Mouse (Mus musculus) cerebellum, adult 18-20 months (tissue): ENCODE measurements around the gene Gm28308.
A peak's percentile ranks its signal among the peaks of the same experiment; 100 is the strongest.

Experiments used
- DNase-seq, 2 experiments: peaks; one replicate each; pipeline ENCODE4 v3.0.0; 2021

The Gm28308 gene

DNA sequence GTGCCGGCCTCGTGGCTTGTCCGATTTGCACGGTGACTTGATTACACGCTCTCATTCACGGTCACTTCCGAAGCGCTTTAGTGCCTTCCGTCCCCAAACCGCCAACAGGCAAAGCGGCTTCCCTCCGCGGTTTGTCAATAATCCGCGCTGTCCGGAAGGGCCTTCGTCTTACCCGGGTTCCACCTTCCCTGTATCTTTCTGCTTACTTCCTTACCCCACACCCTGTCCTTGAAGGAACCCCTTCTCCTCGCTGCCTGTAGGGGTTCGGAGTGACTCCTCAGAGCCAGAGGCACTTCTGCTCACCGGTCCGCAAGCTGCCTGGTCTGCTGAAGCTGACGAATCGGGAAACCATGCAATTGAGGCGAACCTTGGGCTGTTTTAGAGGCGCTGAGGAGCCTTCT lies 33.3 kb upstream of the Gm28308 start:
- no peak for DNase-seq

DNA sequence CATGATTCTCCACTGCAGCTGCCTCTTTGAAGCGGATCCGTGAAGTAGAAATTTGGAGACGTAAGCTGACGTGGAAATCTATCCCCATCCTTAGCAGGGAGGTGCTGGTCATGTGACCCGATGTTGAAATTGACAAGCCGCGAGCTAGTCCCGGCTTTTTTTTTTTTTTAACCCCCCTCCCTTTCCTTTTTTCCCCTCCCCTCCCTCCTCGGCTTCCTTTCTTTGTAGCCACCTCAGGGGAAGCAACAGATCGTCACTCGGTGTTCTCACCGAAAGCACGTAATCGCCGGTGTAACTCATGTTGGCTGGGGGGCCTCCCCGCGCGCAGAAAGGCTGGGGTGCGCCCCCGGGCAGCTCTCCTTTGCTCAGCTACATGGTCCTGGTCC lies 32.6 kb upstream of the Gm28308 start, which contains the start of gene Hoxa11:
TSS of gene Hoxa11 (minus strand) at position 54 of the 386 bp plus-strand sequence.
- no peak for DNase-seq

DNA sequence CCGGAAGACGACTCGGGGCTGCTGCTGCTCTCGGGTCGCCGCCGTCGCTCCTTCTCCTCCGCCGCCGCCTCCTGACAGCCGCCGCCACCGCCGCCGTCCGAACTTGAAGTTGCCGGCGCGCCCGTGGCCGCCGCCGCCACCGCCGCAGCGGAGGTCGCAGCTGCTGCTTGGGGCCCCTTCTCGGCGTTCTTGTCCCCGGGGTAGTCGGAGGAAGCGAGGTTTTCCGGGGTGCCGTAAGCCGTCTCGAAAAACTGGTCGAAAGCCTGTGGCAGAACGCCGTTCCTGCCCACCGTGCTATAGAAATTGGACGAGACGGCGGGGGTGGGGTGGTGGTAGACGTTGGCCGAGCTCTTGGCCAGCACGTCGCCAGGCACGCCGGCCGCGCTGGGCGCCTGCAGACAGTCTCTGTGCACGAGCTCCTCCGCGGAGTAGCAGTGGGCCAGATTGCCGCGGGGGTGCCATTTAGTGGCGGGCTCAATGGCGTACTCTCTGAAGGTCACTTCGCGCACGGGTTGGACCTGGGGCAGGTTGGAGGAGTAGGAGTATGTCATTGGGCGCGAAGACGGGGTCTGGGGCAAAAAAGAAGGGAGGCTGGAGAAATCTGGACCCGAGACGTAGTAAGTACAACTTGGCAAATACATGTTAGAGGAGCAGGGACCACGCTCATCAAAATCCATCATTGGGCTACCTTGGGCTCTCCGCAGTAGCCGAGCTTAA lies 32.1 kb upstream of the Gm28308 start:
- no peak for DNase-seq

GRCm38 (mm10) chr6:52244471-52245039 lies 31.4 kb upstream of the Gm28308 start:
- DNase-seq, result no peak

- no peak for DNase-seq
These were observed 30.6 kb upstream of the Gm28308 start for GRCm38 (mm10) chr6:52243681-52244121.

- DNase-seq, result no peak
These were observed 29.7 kb upstream of the Gm28308 start for GRCm38 (mm10) chr6:52242801-52243332.

DNA sequence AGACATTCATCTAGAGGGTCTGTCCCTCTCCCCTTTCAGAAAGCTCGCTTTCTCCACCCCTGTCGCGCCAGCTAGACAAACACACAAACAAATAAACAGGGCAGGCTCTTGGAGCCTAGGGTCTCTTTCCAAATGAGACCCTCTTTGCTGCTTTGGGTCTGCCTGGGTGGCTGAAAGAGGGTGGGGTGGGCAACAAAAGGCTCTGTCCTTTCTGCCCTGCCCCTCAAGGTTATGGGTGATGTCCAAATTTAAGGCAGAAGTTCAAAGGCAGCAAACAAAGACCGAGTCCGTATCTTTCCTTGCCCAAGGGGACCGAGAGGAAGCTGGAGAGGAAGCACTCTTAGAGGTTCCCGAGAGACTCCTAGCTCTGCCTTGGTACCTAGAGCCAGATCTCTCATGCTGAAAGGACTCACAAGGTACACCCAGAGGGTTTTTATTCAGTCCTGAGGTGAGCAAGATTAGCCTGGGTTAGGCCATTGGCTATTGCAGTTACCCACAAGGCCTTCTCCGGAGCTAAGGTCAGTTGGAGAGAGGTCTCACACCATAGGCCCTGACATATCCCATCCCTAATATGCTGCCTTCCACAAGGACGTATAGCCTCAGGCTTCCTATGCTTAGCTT lies 28.0 kb upstream of the Gm28308 start:
- no peak for DNase-seq

DNA sequence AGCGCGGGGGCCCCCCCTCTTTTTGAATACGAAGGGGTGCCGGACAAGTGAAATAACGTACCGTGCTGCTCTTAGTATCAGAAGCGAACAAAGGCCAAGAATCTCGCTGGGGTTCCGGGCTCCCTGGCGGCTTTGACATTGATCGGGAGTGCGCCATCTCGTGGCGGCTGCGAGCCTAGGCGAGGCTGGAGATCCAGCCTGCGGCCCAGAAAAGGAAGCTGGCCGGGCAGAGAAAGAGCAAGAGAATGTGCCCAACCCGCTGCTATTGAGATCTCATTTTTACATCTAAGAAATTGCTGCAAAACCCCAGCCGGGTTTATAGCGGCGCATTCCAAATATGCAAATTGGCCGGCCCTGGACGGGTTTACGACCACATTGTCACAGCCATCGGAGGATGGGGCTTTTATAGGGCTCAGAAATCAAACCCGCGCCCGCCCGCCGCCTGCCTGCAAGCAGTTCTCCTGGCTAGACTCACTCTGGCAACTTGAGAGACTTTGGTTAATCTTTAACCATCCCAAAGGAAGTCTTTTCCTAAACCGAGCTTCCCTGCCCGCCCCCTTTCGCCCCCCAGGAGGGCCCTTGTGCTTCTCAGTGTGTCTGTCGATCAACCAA lies 27.4 kb upstream of the Gm28308 start, which contains the start of gene Hoxa10:
TSS of gene Hoxa10 (minus strand) at position 466 of the 612 bp plus-strand sequence.
- DNase-seq, result peak in 1 of 2 experiments; percentile 21

- no peak for DNase-seq
These were observed 26.7 kb upstream of the Gm28308 start for GRCm38 (mm10) chr6:52239625-52240388.

GRCm38 (mm10) chr6:52238976-52239375 lies 25.8 kb upstream of the Gm28308 start:
- DNase-seq, result no peak

DNA sequence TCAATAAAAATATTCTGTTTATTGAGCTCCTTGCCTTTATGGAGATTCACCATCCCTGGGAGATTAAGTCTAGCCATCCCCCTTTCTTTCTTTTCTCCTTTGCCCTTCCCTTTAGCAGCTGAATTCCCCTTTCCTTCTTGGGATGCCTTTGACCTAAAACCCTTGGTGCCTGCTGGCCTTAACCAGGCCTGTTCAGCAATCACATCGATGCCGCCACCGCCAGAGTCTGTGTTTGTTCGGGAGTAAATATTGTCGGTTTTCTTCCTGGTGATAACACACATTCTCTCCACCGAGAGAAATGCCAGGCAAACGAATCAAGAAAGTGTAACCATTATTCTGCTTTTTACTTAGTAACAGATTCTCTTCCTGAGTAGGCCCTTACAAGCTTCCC lies 25.0 kb upstream of the Gm28308 start:
- no peak for DNase-seq

DNA sequence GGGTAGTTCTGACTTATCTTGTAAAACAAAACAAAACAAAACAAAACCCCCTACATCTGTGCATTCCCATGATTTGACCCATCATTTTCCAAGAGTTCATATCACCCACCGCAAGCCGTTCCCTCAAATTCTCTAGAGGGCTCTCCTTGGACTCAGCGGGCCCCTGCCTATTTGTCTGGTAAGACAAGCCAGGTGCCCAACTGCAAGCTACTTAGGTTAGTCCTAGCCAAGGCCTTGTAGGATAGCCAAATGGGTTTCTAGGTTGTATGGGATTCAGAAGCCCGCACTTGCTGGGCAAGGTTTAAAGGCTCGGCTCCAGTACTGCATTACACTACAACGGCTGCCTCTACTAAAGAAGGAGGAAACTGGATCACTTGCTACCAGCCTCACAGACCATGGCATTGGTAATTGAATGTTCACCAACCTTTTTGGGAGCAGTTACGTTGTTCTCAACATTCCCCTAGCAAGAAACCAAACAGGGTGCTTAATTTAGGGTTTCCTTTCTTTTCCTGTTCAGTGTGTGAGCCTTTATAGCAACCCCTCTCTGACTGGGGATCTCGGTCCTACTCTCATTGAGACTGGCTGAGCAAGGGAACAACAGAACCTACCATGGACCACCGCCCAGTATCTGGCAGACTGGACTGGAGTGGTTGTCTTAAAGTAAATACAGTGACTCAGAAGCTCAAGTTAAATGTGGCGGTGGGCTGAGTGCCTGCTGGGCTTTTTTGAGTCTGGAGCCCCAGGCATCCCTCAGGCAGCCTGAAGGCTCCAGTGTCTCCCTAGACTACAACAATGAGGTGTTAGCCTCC lies 24.4 kb upstream of the Gm28308 start:
- no peak for DNase-seq

GRCm38 (mm10) chr6:52236806-52237205 lies 23.7 kb upstream of the Gm28308 start:
- DNase-seq, result no peak

- no peak for DNase-seq
These were observed 22.7 kb upstream of the Gm28308 start for GRCm38 (mm10) chr6:52235866-52236265.

DNA sequence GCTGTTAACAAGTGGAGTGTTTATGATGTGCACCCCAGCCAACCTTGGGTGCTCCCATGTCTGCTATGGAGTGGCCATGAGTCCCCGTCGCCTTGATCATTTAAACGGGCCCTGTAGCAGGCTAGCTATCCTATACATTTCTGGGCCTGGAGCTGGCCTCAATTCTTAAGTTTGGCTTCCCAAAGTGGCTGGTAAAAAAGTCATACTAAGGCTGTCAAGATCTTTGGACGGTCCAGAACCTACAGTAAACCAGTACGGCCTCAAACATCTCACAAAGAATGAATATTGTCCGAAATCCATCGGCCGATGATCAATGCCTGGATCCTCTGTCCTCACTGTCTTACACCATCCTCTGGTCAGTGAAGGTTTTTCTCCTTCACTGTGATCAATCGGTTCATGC lies 22.1 kb upstream of the Gm28308 start:
- no peak for DNase-seq

DNA sequence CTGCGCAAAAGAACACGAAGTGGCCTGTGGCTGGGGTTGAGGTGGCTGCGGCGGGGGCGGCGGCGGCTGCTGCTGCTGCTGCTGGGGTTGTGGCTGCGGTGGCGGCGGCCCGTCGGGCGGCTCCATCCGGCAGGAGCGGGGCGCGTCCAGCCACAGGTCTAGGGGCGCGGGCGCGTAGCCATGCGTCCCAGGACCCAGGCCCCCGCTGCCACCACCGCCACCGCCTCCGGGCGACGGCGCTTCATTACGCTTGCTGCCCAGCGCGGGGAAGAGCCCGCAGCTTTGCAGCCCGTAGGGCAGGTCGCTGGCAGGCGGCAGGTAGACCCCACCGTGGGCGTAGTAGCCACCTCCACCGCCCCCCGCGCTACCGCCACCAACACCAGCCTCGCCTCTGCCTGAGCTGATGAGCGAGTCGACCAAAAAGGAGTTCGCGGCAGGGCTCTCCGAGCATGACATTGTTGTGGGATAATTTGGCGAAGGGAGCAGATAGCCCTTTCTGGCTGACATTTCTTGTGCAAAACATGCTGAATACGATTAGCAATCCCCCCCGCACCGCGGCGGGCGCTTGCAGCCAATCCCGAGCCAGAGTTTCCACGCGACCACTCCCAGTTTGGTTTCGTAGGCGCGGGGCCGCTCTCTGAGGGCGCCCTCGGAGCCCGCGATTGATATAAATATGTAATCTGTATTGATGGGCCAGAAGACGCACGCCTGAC lies 21.4 kb upstream of the Gm28308 start:
- DNase-seq, result no peak

DNA sequence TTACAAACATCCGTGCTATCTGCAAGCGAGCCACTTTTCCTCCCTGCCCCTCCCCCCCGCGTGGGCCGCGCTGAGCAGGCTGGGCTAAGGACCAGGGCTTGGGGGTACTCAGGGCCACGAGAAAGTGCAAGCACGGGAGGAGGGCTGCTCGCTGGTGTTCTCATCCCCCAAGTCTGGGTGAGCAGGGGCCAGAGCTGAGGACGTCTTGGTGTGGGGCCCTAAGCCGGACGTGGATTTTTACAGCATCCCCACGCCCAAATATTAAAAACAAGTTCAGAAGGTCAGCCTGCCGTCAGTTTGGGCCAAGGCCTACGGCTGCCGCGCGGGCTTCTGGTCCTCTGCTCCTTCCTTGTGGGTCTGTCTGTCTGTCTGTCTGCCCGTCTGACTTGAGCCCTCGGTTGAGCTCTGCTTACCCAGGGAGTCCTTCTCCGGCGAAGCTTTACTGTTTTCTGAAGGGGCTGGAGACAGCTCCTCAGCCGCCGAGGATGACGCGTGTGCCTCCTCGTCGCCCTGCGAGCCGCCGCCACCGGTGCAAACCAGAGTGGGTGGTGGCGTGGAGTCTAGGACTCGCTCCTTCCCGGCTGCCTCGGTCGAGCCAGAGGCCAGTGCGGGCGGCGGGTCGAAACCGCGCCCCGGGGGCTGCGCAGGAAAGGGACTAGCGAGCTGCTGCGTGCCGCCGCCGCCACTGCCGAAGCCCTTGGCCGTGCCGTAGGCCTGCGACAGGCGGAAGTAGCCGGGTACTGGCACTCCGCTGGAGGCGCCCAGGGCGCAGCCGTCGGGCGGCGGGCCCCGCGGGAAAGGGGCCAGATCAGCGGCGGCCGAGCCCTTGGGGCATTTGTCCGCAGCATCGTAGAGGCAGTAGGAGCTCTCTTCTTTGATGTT lies 20.6 kb upstream of the Gm28308 start:
- DNase-seq, result no peak

- DNase-seq, result no peak
These were observed 19.9 kb upstream of the Gm28308 start for GRCm38 (mm10) chr6:52232984-52233545.

DNA sequence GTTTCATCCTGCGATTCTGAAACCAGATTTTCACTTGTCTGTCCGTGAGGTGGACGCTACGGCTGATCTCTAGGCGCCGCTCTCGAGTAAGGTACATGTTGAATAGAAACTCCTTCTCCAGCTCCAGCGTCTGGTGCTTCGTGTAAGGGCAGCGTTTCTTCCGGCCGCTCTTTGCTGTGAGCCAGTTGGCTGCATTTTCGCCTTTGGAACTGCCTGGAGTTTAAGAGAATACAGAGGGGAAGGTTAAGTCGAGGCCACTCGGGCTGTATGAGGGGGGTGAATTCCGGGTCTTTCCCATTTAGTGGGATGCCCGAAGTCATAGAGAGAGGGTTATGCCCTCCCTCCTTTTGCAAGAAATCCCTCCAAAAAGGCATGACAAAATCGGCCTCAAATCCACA lies 19.4 kb upstream of the Gm28308 start:
- no peak for DNase-seq
